Mouse (Mus musculus): ENCODE measurements around the gene Kcns1.

The Kcns1 gene

DNA sequence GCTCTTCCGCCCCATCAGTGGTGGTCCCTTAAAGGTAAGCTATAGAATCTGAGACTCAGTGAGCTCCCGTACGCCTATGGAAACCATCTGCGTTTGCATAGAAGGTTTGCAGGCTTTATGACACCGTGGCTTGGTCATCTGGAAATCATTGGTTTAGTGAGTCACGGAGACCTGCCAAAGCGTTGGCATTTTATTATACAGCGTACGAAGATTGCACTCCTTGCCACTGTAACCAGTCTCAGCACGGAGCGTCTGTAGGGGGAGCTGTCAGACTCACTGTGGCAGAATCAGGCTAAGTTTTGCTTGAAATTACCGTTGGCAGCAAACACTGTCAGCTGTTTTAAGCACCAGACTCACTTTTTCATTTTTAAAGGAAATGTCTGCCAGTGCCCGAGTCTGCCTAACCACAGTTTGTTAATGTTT, 44.4 kb downstream of the Kcns1 start:
- DNase-seq (ENCODE audit: extremely low read depth, low read depth): no peak

DNA sequence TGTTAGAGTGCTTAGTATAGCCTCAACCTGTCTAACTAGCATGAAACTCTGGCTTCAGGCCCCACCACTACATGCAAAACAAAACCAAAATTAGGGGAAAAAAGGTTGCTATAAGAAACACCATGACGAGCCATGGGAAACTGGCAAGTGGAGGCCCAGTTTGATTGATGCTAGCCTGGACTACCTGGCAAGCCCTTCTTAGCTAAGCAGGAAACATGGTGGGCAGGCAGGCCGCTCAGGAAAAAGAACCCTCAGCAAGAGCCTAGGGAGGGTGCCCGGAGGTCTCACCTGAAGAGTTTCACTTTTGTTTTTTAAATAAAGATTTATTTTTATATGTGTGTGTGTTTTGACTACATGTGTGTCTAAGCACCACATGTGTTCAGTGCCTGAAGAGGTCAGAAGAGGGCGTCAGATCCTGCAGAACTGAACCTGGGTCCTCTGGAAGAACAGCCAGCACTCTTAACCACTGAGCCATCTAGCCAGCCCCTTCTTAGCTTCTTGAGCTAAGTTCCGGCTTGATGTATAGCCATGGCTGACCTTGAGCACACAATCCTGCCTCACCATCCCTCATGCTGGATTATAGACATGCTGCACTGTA, 47.6 kb downstream of the Kcns1 start:
- no peak for DNase-seq (ENCODE audit: extremely low read depth, low read depth)

DNA sequence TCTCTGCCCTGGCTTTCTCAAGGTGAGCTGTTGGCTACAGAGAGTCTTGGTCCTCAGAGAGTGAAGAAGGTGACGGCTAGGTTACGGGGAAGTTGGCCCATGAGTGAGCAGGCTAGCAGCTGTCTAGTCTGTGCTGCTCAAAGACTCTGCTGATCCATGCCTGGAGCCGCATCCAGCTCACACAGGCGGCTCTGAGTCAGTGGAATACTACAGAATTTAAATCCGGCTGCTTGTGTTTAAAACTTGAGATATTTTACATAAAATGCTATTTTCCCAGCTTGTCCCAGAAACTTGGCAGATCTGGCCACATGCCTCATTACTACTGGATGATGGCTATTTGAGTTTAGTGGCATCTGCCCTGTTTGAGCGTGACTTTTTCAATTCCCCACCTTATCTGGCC, 51.4 kb downstream of the Kcns1 start:
- no peak for DNase-seq (ENCODE audit: extremely low read depth, low read depth)

DNA sequence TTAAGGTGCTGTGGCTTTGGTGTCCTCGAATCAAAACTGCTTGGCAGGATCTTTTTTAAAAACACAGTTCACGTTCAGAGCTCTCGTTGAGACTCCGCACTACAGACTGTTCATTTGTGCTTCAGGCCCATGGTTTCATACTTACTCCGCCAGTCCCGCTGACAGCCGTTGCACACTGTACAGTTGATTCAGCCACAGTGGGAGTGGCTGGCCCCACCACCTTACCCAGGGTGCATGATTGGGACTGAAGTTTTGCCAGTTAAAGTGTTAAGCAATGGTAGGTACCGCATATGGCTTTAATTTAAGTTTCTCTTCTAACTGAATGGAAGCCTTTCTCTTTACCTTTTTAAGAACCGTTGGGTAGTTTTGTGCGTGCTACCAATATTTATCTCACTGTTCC, 55.4 kb downstream of the Kcns1 start:
- DNase-seq (ENCODE audit: extremely low read depth, low read depth): no peak

DNA sequence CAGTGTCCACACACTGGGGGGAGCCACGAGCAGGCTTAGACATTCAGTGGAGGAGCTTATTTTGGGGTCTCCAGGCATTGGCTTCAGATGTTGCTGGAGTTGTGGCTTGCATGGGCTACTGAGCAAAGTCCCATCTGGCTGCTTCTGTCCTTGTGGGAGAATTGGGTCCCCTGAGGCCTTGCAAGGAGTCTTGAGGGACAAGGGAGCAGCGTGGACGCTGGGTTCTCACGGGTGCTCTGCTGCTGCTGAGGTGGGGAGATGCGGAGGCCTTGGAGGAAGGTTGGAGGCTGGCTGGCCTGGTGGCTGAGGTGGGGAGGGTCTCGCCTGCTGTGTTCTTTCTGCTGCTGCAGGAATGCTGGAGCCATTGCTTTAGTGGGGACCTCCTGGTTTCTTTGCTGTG, 56.9 kb downstream of the Kcns1 start:
- DNase-seq (ENCODE audit: extremely low read depth, low read depth): no peak
